Mouse (Mus musculus) kidney, postnatal 14 days (tissue): ENCODE measurements around the gene Gdap1l1.
"Not testable (repeated sequence)": the region's sequence is repeated elsewhere in the genome, so short reads cannot be mapped to it uniquely, and the experiment has no call there.

Experiments
- DNase-seq: peaks from one replicate; pipeline ENCODE4 v3.0.0; 2022; ENCODE audit warnings: mixed read lengths

Gdap1l1 gene

DNA sequence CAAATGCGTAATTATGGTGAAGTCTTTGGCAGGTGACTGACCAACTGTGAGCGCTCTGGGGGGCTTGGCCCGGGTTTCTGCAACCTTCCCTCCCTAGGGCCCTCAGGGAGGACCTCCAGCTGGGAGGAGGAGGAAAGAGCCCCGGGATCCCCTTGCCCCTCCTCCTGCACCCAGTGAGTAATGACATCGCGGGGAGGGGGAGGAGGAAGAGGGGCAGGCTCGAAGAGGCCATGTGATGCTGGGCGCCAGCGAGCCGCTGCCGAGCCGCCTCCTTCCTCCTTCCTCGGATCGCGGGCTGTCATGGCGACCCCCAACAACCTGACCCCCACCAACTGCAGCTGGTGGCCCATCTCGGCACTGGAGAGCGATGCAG is at the start of gene Gdap1l1:
Gene Gdap1l1 (plus strand): TSS at position 231 of the 373 bp plus-strand sequence.
- peak; percentile 6 for DNase-seq

DNA sequence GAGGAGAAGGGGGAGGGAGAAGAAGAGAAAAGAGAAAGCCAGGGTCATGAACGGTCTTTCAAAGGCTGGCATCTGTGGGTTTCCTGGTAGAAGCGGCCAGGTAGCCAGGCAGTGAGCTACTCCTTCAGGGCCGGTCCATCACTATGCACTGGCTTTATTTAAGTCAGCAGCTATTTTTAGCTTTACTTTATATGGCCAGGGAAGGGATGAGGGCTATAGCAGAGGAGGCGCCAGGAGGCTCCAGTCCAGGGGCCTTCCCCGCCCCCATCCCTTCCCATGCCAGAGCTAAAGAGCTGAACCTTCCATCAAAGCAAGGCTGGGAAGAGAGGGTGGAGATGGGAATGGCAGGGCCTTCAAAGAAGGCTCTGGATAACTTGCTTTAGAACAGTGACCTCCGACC is 45.8 kb upstream of the Gdap1l1 start:
- no peak for DNase-seq

DNA sequence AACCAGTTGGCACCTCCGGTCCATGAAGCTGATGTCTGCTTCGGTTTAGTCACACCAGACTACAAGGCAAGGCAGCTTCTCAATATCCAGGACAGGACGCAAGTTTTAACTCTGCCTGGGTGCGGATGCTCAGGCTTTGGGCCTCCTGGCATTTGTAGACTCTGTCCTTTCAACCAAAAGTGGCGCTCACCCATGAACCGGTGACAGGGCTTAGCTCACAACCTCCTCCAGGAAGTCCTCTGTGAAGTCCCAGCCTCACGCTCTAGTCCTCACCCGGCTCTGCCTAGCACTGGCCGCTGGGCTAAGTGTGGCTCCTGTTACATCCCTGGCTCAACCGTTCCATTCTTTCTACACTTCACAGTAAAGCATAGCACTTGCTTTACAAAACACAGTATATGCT is 45.0 kb upstream of the Gdap1l1 start:
- DNase-seq = no peak

DNA sequence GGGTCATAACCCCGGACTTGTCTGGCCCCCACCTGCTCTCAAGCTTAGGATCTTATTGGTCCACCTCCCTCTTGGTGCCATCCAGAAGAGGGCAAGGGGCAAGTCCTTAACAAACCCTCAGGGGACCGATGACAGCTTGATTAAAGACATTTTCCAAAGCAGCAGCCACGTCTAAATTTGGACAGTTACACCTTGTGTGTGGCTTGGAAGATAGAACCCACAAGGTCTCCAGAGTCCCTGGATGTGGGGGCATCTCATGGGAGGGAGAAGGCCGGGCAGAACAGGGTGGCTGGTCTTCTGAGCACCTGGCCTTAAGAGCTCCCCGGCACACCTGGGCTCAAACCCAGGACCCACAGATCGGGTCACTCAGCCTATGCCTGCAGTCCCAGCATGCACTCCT is 44.3 kb upstream of the Gdap1l1 start:
- no peak for DNase-seq

DNA sequence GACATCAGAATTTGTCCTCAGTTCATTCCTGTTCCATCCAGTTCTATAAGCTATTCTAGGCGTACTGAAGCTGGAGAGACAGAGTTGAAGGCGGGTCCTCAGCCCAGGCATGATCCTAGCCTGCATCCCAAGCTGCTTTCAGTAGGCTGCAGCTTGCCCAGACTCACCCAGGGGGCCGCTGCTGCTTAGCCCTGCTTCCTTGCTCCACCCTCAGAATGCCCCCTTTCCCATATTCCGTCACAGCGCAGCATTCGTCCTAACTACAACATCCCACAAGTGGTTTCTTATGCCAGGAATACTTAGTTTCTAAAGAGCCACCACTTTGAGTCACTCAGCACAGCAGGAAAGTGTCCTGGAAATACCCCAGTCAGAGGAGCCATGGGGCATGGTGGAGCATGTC is 43.3 kb upstream of the Gdap1l1 start:
- no peak for DNase-seq

DNA sequence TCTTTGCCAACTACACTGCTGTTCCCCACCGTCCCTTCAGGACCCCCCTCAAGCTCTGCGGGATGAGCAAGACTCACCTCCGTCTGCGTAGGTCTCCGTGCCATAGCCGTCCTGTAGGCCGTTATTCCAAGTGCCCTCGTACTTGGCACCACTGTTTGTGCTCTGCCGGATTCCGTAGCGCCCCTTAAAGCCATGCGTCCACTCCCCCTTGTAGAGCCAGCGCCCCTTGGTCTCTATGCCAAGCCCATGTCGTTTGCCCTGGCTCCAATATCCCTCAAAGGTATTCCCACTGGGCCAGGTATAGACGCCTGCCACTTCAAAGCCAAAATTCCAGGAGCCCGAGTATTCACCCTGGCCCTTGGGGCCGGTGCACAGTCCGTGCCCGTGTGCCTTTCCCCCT is 41.2 kb upstream of the Gdap1l1 start:
- DNase-seq = no peak

DNA sequence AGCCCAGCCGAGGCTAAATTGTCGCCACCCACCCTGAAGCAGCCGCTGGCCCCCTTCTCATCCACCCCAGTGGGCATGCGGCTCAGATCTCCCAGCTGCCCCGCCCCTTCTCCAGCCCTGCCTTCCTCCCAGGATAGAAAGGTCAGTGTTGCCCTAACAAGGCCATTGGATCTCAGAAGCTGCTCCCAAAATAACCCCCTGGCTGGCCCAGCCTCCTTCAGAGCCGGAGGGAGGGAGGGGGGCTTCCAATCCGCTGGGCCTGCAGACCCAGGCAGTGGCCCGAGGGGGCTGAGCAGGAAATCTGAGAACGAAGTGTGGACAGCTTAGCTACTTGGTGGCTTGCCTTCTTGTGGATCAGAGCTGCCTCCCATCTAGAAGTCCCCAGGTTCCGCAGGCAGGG is 40.4 kb upstream of the Gdap1l1 start, which contains the start of gene Jph2:
Gene Jph2 (minus strand): TSS at position 89 of the 400 bp plus-strand sequence.
- peak; percentile 58 for DNase-seq

DNA sequence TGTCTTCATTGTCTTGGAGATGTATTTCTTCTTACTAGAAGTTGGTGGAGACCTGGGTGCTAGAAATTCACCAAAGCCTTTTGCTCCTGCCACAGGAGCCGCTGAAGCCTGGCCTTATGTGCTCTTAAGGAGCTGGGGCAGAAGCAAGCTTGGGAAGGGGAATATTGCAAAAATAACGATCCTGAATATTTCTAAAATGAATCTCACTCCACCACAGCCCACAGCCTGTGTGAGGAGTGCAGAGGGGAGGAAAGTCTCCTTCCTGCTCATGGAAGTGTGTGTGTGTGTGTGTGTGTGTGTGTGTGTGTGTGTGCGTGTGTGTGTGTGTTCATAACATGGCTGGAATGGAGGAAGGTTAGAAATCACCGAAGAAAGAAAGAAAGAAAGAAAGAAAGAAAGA is 39.5 kb upstream of the Gdap1l1 start:
- no peak for DNase-seq

DNA sequence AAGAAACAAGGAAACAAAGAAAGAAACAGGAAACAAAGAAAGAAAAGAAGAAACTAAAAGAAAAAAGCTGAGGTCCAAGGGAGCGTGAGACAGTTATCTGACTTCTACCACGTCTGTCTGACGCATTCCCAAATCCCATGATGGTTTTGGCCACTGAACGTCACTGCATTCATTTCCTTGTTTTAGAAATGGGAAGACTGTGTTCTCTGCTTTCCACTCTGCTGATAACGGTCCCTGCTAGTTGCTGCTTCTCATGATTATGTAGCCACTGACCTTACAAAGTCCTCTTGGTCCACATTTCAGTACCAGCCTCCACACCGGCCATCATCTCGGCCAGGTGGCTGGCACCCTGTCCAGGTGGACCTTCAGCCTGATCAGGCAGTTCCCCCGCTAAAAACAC is 39.1 kb upstream of the Gdap1l1 start:
- DNase-seq = no peak

DNA sequence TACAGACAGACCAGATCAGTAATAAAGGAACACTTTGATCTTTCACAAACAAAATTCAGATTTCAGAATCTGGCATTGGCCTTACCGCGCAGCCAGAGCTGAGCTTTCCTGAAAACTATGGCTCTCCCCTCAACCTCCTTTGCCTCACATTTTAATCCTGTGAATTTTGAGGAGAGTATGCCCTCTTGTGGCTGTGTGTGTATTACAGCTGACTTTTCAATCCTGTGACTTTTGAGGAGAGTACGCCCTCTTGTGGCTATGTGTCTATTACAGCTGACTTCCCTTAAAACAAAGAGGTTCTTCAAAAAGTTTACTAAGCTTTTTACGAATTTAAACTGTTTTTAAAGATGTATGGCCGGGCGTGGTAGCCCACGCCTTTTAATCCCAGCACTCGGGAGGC is 37.1 kb upstream of the Gdap1l1 start:
- DNase-seq = peak; percentile 85

DNA sequence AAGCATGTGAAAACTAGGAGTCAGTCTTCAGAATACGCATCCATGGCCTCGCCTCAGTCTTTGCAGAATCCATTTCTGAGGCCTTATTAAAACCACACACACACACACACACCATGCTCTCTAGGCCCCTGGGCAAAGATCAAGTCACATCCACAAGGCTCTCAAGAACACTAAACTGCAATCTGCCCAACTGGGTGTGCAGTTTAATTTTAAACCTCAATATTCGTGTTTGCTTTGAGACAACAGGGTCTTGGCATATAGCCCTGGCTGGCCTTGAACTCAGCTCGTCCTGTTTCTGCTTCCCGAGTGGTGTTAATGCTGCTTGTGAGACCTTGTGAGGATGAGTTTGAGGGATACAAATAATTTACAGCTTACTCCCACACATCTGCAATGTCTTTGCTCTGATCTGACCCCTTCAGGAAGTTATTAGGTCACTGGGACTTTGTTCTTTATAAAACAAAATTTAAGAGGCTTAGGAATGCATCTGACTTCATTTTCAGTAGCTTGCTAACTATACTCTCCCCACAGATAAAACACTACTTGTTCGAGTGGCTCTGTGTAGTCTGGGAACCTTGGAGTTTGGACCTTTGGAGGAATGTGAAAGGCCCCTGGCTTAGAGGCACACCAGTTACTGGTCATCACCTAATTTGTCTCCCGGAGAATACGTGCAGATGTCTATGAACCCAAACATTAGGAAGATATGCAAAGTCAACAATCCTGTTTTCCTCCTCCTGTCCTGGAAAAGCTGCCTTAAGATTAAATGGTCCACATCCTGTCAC is 34.0 kb upstream of the Gdap1l1 start:
- peak; percentile 40 for DNase-seq

DNA sequence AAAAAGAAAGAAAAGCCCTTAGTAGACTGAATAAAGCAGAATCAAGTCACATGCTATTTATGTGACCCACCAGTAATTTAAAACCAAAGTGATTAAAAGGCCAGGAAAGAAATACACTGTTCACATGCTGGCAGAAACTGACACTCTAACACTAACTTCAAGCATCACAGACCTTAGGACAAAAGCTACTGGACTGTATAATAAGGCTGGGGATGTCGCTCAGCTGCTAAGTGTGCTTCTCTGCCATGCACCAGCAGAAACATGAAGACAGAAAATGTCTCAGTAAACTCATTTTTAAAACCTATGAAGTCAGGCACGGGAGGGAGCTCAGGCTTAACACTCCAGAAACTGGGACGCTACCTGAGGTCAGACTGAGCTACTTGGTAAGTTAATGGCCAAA is 28.1 kb upstream of the Gdap1l1 start:
- DNase-seq = no peak

DNA sequence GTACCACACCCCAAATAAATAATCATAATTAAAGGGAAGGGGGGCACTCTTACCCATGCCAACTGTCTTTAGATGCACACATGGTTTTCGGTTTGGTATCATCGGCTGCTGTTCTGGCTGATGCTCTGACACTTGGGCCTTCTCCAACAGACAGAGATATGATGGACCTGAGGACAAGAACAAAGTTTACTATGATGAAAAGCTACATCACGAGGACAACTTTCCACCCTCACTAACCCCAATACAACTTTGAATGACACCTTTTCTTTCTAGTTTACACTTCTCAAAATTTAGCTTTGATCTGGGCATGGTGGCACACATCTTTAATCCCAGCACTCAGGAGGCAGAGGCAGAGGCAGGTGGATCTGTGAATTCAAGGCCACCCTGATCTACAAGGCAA is 26.9 kb upstream of the Gdap1l1 start:
- DNase-seq = not testable (repeated sequence)

DNA sequence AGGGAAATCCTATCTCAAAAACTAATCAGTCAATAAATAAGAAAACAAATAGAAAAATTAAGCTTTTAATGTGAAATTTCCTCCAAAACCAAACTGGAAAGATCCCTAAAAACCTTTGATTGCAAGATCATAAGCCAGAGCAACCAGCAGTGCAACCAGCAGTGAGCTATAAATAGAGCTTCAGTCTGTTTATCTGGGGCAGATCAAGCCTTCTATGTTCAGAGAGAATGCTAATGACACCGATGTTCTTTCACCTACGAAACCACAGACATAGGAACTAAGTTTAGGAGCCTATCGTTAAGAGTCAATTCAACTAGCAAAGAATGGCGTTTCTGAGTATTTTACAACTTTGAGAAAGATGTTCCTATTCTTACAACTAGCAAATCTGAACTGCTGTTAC is 26.4 kb upstream of the Gdap1l1 start:
- DNase-seq = no peak

DNA sequence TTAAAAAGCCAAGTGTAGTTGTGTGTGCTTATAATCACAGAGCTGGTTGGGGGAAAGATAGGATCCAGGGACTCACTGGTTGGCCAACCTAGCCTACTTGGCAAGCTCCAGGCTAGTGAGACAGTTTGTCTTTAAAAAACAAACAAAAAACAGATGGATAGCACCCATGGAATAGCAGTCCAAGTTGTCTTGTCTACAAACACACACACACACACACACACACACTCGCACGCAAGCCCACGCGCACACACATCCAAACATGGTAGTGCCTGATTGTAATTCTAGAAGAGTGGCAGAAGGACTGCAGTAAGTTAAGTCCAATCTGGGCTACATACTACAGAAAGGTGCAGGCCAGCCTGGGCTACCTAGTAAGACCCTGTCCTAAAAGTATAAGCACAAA is 25.9 kb upstream of the Gdap1l1 start:
- DNase-seq = no peak

DNA sequence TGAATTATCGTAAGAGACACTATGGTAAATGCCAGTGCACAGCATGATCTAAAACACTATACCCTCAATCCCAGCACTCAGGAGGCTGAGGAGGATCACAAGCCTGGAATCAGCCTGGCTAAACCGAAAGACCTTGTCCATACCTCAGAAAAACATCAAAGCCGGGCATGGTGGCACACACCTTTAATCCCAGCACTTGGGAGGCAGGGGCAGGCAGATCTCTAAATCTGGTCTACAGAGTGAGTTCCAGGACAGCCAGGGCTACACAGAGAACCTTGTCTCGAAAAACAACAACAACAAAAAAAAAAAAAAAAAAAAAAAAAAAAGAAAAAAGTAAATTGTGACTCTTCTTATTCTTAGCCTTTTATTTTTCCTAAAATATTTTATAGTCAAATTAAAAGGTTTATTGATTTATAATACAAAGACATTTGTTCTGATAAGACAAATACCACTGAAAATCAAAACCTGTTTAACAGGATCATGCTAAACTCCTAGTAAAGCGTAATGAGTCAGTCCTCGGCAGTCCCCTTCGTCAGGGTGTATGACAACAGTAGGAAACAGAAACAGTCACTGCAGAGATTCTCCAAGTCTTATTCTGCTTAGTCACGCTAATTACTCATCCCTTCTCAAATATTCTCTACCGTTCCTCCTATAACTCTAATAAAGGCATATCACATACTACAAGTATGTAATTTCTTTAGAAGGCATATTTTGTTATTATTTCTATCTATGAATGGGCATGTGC is 25.3 kb upstream of the Gdap1l1 start:
- no peak for DNase-seq

DNA sequence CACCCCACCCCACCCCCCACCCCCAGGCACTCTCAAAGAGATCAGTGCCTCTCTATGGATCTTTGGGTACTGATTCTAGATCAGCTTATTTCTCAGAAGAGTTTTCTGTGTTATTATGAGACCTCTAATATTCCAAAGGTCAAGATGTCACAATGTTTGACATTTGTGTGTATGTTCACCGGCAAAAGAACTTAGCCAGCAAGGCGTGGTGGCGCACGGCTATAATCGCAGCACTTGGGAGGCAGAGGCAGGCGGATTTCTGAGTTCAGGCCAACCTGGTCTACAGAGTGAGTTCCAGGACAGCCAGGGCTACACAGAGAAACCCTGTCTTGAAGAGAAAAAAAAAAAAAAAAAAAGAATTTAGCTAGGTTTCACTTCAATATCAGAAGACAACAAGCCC is 21.2 kb upstream of the Gdap1l1 start:
- no peak for DNase-seq

DNA sequence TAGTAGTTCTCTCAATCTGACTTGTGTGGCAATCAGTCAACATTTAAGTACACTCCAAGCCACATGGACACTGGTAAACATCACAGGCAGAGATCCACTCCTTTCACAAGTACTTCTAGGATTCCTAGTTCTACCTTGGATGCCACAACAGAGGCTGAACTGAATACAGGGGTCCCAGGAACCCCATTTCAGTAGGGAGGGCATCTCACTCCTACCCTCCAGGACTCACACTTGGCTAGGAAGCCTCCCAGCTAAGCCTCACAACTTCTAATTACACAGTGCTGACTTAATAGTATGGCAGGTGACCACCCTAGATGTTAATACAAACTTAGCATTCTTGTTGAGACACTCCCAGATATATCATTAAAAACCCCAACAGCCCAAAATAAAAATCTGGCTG is 20.4 kb upstream of the Gdap1l1 start:
- DNase-seq = no peak

DNA sequence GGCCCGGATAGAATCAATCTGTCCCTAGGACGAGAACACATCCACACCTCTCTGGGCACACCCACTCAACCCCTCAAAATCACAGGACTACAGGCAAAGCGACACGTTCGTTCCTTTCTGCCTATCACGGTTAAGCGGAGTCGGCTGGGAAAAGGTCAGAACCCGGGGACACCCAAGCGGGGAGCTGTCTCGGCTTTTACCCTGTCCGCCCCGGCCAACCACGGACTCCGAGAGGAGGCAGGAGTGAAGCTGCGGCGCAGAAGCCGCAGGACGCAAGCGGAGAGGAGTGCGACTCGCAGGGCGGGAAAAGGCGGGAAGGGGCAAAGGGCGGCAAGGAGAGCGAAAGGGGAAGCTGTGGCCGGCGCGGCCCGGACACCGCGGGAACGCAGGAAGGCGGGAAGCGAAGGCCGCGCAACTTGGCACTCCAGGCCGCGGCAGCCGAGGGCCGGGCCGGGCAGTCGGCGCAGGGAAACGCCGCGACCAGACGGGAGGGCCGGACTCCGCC is 19.4 kb upstream of the Gdap1l1 start:
- DNase-seq = no peak

DNA sequence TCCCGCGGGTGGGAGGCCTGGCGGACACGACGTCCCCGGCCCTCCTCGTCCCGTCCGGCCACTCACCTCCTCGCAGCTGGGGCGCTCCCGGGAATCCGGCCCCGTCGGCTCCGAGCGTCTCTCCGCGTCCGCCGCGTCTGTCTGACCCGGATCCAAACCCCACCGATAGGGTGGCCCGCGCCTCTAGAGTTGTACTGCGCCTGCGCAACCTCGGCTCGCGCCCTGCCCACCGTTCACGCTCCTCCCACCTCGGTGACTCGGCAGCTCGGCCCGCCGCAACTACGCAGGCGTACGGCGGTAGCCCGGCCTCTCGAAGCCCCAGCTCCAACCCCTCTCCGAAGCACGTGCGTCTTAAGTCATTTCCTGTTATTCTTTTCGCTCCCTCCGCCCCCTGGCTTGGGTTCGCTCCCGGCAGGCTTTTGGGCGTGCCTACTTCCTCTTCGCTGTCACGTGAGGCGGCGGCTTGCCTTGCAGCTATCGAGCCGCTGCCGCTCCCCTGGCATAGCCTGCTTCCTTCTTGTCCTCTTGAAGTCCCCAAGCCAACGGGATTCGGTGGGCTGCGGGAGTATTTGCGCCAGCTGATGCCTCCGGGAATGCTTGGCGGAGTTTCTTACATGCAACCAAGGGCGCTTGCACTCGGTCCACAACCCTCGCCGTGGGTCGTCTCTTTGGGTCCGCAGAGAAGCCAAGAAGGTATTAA is 18.8 kb upstream of the Gdap1l1 start:
- peak; percentile 100 for DNase-seq

DNA sequence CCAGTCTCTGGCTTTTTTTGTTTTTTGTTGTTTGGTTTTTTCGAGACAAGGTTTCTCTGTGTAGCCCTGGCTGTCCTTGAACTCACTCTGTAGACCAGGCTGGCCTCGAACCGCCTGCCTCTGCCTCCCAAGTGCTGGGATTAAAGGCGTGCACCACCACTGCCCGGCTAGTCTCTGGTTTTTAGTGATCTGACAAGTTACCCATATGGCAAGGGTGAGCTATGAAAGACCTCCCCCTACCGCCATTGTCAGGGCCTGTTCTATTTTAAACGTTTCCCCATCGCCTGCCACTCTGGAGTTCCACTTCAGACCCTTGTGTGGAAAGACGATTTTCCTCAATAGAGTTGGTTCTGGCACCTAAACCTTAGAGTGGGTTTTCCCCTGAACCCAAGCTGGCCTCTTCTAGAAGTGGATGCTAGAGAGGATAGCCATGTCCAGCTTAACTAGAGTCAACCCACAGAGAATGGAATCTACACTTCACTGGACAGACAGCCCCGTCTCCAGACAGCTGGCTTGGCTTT is 17.9 kb upstream of the Gdap1l1 start:
- DNase-seq = no peak

DNA sequence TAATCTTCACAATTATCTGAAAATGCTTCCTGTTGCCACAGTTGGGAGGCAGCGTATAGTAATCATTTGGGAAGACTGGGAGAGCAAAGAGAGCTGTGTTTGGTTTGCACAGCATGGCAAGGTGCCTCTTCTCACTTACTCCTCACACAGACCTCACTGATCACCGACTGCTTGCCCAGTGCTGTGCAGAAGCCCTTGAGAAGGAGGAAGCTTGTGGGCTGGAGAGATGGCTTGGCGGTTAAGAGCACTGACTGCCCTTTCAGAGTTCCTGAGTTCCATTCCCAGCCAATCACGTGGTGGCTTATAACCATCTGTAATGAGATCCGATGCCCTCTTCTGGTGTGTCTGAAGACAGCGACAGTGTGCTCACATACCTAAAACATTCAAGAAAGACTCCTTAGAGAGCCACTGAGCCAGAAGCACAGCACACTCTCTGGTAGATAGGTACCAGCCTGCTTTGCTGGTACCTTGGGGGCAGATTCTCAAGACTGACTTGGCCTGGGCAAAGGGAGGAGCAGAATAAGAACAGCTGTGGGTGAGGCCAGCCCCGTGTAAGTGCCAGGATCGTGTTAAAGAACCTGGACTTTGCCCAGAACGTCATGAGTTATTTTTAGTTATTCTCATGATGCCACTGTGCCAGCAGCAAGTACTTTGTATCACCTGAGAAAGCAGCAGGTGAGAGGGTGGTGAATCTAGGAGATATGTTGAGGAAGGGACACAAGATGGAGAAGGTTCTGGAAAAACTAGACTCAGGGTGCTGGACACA is 15.2 kb upstream of the Gdap1l1 start:
- peak; percentile 39 for DNase-seq

DNA sequence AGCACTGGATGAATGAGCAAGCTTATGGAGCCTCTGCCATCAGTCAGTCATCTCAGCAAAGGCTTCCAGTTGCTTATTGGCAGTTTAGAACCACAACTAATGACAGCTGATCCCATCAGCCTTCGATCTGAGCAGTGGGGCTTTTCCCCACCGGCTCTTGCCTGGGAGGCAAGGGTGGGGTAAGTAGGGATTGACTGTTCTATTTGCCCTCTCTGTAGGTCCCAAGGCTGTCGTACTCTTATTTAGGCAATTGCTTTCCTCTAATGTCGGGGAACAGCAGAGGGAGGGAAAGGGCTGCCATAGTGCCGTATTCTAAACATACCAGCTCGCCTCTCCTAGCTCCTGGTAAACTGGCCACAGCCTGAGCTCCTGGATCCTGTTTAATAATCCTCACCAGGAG is 13.7 kb upstream of the Gdap1l1 start, which contains the start of gene Oser1:
Gene Oser1 (minus strand): TSS at position 101 of the 400 bp plus-strand sequence.
- DNase-seq = no peak
